Mouse (Mus musculus): ENCODE results near the gene Lrrc66. TPM values are rescaled to one million over a fixed set of nuclear protein-coding genes. Genes with fewer than 3 reads are reported as not detected.
"Not testable (repeated sequence)": the region's sequence is repeated elsewhere in the genome, so short reads cannot be mapped to it uniquely, and the experiment has no call there.

Gene Lrrc66
- polyA plus RNA-seq, 1 experiment: not detected

- Histone ChIP-seq H3K27me3 (ENCODE audit: control insufficient read depth, insufficient read depth, low read length) (no peaks in the 10 kb centered on the region), H3K36me3 (ENCODE audit: control insufficient read depth, insufficient read depth, low read length) (no peaks in the 10 kb centered on the region), H3K27ac (ENCODE audit: insufficient read depth, low read length) (no peak overlapping the region), H3K4me3 (ENCODE audit: extremely low read depth, insufficient read depth, insufficient read length) (no peak overlapping the region), H3K4me1 (ENCODE audit: control insufficient read depth, insufficient read depth, insufficient read length) (no peaks in the 10 kb centered on the region)
- TF ChIP-seq POLR2A (IDR thresholded peaks at IDR 0.05; ENCODE audit: low read depth, low read length) (no peak), CTCF (IDR thresholded peaks at IDR 0.05; ENCODE audit: extremely low read depth, insufficient read depth, insufficient read length, insufficient replicate concordance) (no peak)
- no peak for DNase-seq (ENCODE audit: low read depth in 1 of 2, low spot score in 2 of 2)
- WGBS: 88% methylated on average over 8 of the region's 8 CpGs
Observed at GRCm38 (mm10) chr5:73601361-73601763, 31.0 kb downstream of the Lrrc66 start.

GRCm38 (mm10) chr5:73599991-73600390, 32.3 kb downstream of the Lrrc66 start:
- 86% methylated on average over 2 of the region's 2 CpGs for WGBS
- TF ChIP-seq CTCF (IDR thresholded peaks at IDR 0.05; ENCODE audit: extremely low read depth, insufficient read depth, insufficient read length, insufficient replicate concordance): no peak
- TF ChIP-seq POLR2A (IDR thresholded peaks at IDR 0.05; ENCODE audit: low read depth, low read length): no peak
- H3K36me3 ChIP-seq (ENCODE audit: control insufficient read depth, insufficient read depth, low read length): no peaks in the 10 kb centered on the region
- H3K4me1 ChIP-seq (ENCODE audit: control insufficient read depth, insufficient read depth, insufficient read length): no peaks in the 10 kb centered on the region
- H3K27me3 ChIP-seq (ENCODE audit: control insufficient read depth, insufficient read depth, low read length): no peaks in the 10 kb centered on the region
- no peak for DNase-seq (ENCODE audit: low read depth in 1 of 2, low spot score in 2 of 2)
- no peak overlapping the region for H3K27ac ChIP-seq (ENCODE audit: insufficient read depth, low read length)
- no peak overlapping the region for H3K4me3 ChIP-seq (ENCODE audit: extremely low read depth, insufficient read depth, insufficient read length)

- WGBS: 80% methylated on average over 5 of the region's 5 CpGs
Observed at GRCm38 (mm10) chr5:73598943-73599695, 33.2 kb downstream of the Lrrc66 start.

GRCm38 (mm10) chr5:73587119-73587518, 45.2 kb downstream of the Lrrc66 start:
- no peaks in the 10 kb centered on the region for H3K4me1 ChIP-seq (ENCODE audit: control insufficient read depth, insufficient read depth, insufficient read length)
- WGBS: 88% methylated on average over 3 of the region's 3 CpGs
- H3K27me3 ChIP-seq (ENCODE audit: control insufficient read depth, insufficient read depth, low read length): no peaks in the 10 kb centered on the region
- H3K4me3 ChIP-seq (ENCODE audit: extremely low read depth, insufficient read depth, insufficient read length): no peak overlapping the region
- no peak for TF ChIP-seq POLR2A (IDR thresholded peaks at IDR 0.05; ENCODE audit: low read depth, low read length)
- TF ChIP-seq CTCF (IDR thresholded peaks at IDR 0.05; ENCODE audit: extremely low read depth, insufficient read depth, insufficient read length, insufficient replicate concordance): no peak
- DNase-seq (ENCODE audit: low read depth in 1 of 2, low spot score in 2 of 2): no peak
- no peaks in the 10 kb centered on the region for H3K36me3 ChIP-seq (ENCODE audit: control insufficient read depth, insufficient read depth, low read length)
- H3K27ac ChIP-seq (ENCODE audit: insufficient read depth, low read length): no peak overlapping the region

More at GRCm38 (mm10) chr5:73598943-73599695, 33.2 kb downstream of the Lrrc66 start:
- no peak for DNase-seq (ENCODE audit: low read depth in 1 of 2, low spot score in 2 of 2)
- Histone ChIP-seq H3K27me3 (ENCODE audit: control insufficient read depth, insufficient read depth, low read length) (no peaks in the 10 kb centered on the region), H3K36me3 (ENCODE audit: control insufficient read depth, insufficient read depth, low read length) (no peaks in the 10 kb centered on the region), H3K4me3 (ENCODE audit: extremely low read depth, insufficient read depth, insufficient read length) (no peak overlapping the region), H3K27ac (ENCODE audit: insufficient read depth, low read length) (no peak overlapping the region), H3K4me1 (ENCODE audit: control insufficient read depth, insufficient read depth, insufficient read length) (no peaks in the 10 kb centered on the region)
- TF ChIP-seq POLR2A (IDR thresholded peaks at IDR 0.05; ENCODE audit: low read depth, low read length) (no peak), CTCF (IDR thresholded peaks at IDR 0.05; ENCODE audit: extremely low read depth, insufficient read depth, insufficient read length, insufficient replicate concordance) (no peak)

- TF ChIP-seq CTCF (IDR thresholded peaks at IDR 0.05; ENCODE audit: extremely low read depth, insufficient read depth, insufficient read length, insufficient replicate concordance) (no peak), POLR2A (IDR thresholded peaks at IDR 0.05; ENCODE audit: low read depth, low read length) (no peak)
- DNase-seq (ENCODE audit: low read depth in 1 of 2, low spot score in 2 of 2): no peak
- no peaks in the 10 kb centered on the region for H3K27me3 ChIP-seq (ENCODE audit: control insufficient read depth, insufficient read depth, low read length)
- no peaks in the 10 kb centered on the region for H3K4me1 ChIP-seq (ENCODE audit: control insufficient read depth, insufficient read depth, insufficient read length)
- WGBS: 79% methylated on average over 4 of the region's 4 CpGs
- no peaks in the 10 kb centered on the region for H3K36me3 ChIP-seq (ENCODE audit: control insufficient read depth, insufficient read depth, low read length)
- H3K4me3 ChIP-seq (ENCODE audit: extremely low read depth, insufficient read depth, insufficient read length): no peak overlapping the region
- H3K27ac ChIP-seq (ENCODE audit: insufficient read depth, low read length): no peak overlapping the region
Observed at GRCm38 (mm10) chr5:73586597-73586996, 45.7 kb downstream of the Lrrc66 start.

GRCm38 (mm10) chr5:73585212-73586115, 46.9 kb downstream of the Lrrc66 start:
- Histone ChIP-seq H3K27ac (ENCODE audit: insufficient read depth, low read length) (no peak overlapping the region), H3K36me3 (ENCODE audit: control insufficient read depth, insufficient read depth, low read length) (no peaks in the 10 kb centered on the region), H3K4me3 (ENCODE audit: extremely low read depth, insufficient read depth, insufficient read length) (no peak overlapping the region), H3K27me3 (ENCODE audit: control insufficient read depth, insufficient read depth, low read length) (no peaks in the 10 kb centered on the region), H3K4me1 (ENCODE audit: control insufficient read depth, insufficient read depth, insufficient read length) (no peaks in the 10 kb centered on the region)
- TF ChIP-seq CTCF (IDR thresholded peaks at IDR 0.05; ENCODE audit: extremely low read depth, insufficient read depth, insufficient read length, insufficient replicate concordance) (no peak), POLR2A (IDR thresholded peaks at IDR 0.05; ENCODE audit: low read depth, low read length) (no peak)
- 57% methylated on average over 7 of the region's 7 CpGs for WGBS
- DNase-seq (ENCODE audit: low read depth in 1 of 2, low spot score in 2 of 2): no peak

GRCm38 (mm10) chr5:73584011-73584410, 48.3 kb downstream of the Lrrc66 start:
- H3K36me3 ChIP-seq (ENCODE audit: control insufficient read depth, insufficient read depth, low read length); DNase-seq (ENCODE audit: low read depth in 1 of 2, low spot score in 2 of 2); H3K4me1 ChIP-seq (ENCODE audit: control insufficient read depth, insufficient read depth, insufficient read length); H3K27ac ChIP-seq (ENCODE audit: insufficient read depth, low read length); H3K27me3 ChIP-seq (ENCODE audit: control insufficient read depth, insufficient read depth, low read length); H3K4me3 ChIP-seq (ENCODE audit: extremely low read depth, insufficient read depth, insufficient read length): not testable (repeated sequence)
- 83% methylated on average over 6 of the region's 6 CpGs for WGBS

All from spleen, adult 2 months (tissue).